ENCODE assay signal across 12 mouse cellular contexts in genomic region chr7:122387896-122388295, GRCm38 (mm10).
DNase-seq lines count a peak whose midpoint lies in the region; TF ChIP-seq lines count a peak whose summit lies in the region.
"Had no signal": no experiment of that assay in that cellular context is flagged by ENCODE, and none has a peak within 500 bp of the region (broad histone marks: within the 10 kb centered on the region; RNA-seq: fewer than 3 reads in every experiment).

No protein-coding gene starts in this region.

- no peak for DNase-seq in left cerebral cortex, adult 2 months (ENCODE audit: extremely low spot score in 1 of 2, low spot score in 2 of 2)
- DNase-seq in left cerebral cortex, adult 8-10 months (ENCODE audit: low spot score in 2 of 2), result no peak
- peak; percentile 33 for DNase-seq in CD4-positive, CD25-positive, alpha-beta regulatory T cell, adult 2 months (ENCODE audit: low read depth, low spot score)
- peak; percentile 54 for DNase-seq in induced T-regulatory cell, adult 2 months (ENCODE audit: low read depth)
- peak; percentile 77 for DNase-seq in thymus, postnatal 14 days
- DNase-seq in c-Kit-positive CD71-positive TER-119-positive erythroid progenitor cells, embryonic 14.5 days (ENCODE audit: low spot score), result no peak
- DNase-seq in layer of hippocampus, postnatal 36 days, result no peak
- DNase-seq: cerebellum, adult 9-10 months; lung, adult 18-20 months; retina, postnatal 1 day had no signal

- intact Hi-C loops in left cerebral cortex, adult 2 months (cut with DNase I), result no loop called here

- peak overlapping the region; percentile 45 for H3K27ac ChIP-seq in left cerebral cortex, adult 2 months
- H3K27ac ChIP-seq: hindbrain, postnatal 0 days; limb, embryonic 13.5 days had no signal

- H3K4me3 ChIP-seq in left cerebral cortex, adult 2 months, result no peak overlapping the region
- H3K4me3 ChIP-seq: limb, embryonic 13.5 days had no signal

- no peak for TF ChIP-seq CTCF in left cerebral cortex, adult 2 months (IDR thresholded peaks at IDR 0.05)

Comparison
In these comparisons a context has a peak if more than half of its experiments do, and no peak if none do; other contexts are left out.
1. DNase-seq: peak in CD4-positive, CD25-positive, alpha-beta regulatory T cell, adult 2 months (single experiment), induced T-regulatory cell, adult 2 months (single experiment) and thymus, postnatal 14 days (single experiment); none in left cerebral cortex, adult 2 months (0 of 2), left cerebral cortex, adult 8-10 months (0 of 2), c-Kit-positive CD71-positive TER-119-positive erythroid progenitor cells, embryonic 14.5 days (single experiment) and layer of hippocampus, postnatal 36 days (0 of 2).